Mouse (Mus musculus) kidney, postnatal 0 days (tissue): Measurements from ENCODE around the gene Hoxd10. TPM values are rescaled to one million over a fixed set of nuclear protein-coding genes. Genes with fewer than 3 reads are reported as not detected.
A peak's percentile ranks its signal among the peaks of the same experiment; 100 is the strongest.

Source experiments
- ATAC-seq: fragments of 200-750 bp; cut with Nextera tagmentation; replicated peaks from 2 replicates; pipeline ENCODE4 v1.8.0; 2017; ENCODE audit warnings: low read depth, moderate number of reproducible peaks, moderate TSS enrichment, moderate library complexity; ENCODE audit not compliant: low FRiP score
- DNase-seq: peaks from one replicate; pipeline ENCODE4 v3.0.0-alpha.2; 2016; ENCODE audit warnings: low spot score
- H3K27ac ChIP-seq: fragments of 300-500 bp; sonication (generic); 2 replicates; pipeline ENCODE4 v1.5.1; 2014; ENCODE audit warnings: mild to moderate bottlenecking
- H3K27me3 ChIP-seq: fragments of 300-500 bp; sonication (generic); 2 replicates; pipeline ENCODE4 v1.6.1; 2014; ENCODE audit warnings: low read length, mixed read lengths; ENCODE audit not compliant: insufficient read depth
- H3K36me3 ChIP-seq: fragments of 300-500 bp; sonication (generic); 2 replicates; pipeline ENCODE4 v1.6.1; 2014; ENCODE audit warnings: low read length, mixed read lengths; ENCODE audit not compliant: insufficient read depth
- H3K4me1 ChIP-seq: fragments of 300-500 bp; sonication (generic); replicated peaks from 2 replicates; pipeline ENCODE4 v1.6.1; 2014; ENCODE audit warnings: antibody characterized with exemption, low read length, mixed read lengths; ENCODE audit not compliant: insufficient read depth
- H3K4me2 ChIP-seq: fragments of 300-500 bp; sonication (generic); 2 replicates; pipeline ENCODE4 v1.6.1; 2014; ENCODE audit warnings: mild to moderate bottlenecking, low read length, moderate library complexity, mixed read lengths
- H3K4me3 ChIP-seq: fragments of 300-500 bp; sonication (generic); replicated peaks from 2 replicates; pipeline ENCODE4 v1.5.1; 2014; ENCODE audit warnings: low read depth, low read length
- H3K9ac ChIP-seq: fragments of 300-500 bp; sonication (generic); 2 replicates; pipeline ENCODE4 v1.6.1; 2014; ENCODE audit warnings: low read depth, low read length
- H3K9me3 ChIP-seq: fragments of 300-500 bp; sonication (generic); replicated peaks from 2 replicates; pipeline ENCODE4 v1.6.1; 2016; ENCODE audit warnings: low read length, inconsistent platforms, mixed read lengths
- CTCF ChIP-seq: IDR thresholded peaks from 2 replicates; pipeline ENCODE4 v1.5.1; 2016; ENCODE audit warnings: antibody characterized with exemption, low read depth, mild to moderate bottlenecking, moderate library complexity
- WGBS: fragments of 180-500 bp; shearing (Covaris S2); extraction: QIAGEN DNeasy Blood & Tissue Kit; methylation state at CpG from one replicate; pipeline ENCODE4 v1.1.7; 2014; 5-methylcytosine and 5-hydroxymethylcytosine counted together
- polyA plus RNA-seq: library from polyadenylated mRNA; unstranded; fragments of >200 nt; fragmentation: Nextera tagmentation; extraction: Ambion mirVana; gene quantifications from 2 replicates; pipeline ENCODE4 v1.2.1, GENCODE M21; 2015

Gene Hoxd10
- polyA plus RNA-seq, 1 experiment from 2014 or later: 44.6 TPM

DNA sequence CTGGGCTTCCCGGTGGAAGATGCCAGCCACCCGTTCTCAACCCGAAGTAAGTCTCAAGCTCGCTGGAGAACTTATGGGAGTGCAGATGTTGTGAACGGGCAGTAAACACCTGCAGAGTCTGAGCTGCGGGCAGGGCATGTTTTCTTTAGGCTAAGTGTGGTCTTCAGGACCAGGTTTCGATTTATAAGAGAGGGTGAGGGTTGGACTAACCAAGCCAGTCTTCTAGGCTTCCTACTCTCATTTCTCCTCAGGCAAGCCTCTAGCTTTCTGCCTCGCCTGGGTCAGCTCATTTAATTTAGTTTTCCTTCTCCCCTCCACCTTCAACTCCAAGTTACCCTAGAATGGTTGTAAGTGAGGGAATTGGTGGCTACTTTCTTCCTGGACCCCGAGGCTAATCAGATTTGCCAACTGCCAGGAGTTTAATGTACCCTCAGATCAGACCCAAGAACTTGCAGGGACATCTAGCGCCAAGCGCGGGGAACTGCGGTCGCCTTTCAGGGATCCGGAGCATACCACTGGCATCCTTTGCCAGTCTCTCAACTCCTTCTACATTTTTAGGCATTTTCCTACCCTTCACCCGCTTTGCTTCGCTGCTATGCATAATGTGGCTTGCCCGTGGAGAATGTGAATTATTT lies 28.3 kb upstream of the Hoxd10 start:
- DNase-seq (peak; percentile 89), ATAC-seq (no peak)
- peaks cover 9% of the 10 kb centered on the region; the same call in 1 of the 2 replicates for H3K4me1 ChIP-seq
- no peak overlapping the region for H3K9ac ChIP-seq
- H3K27ac ChIP-seq: no peak overlapping the region
- no peak overlapping the region for H3K4me3 ChIP-seq
- peak overlapping the region; percentile 27; the same call in 1 of the 2 replicates for H3K4me2 ChIP-seq
- no peaks in the 10 kb centered on the region for H3K36me3 ChIP-seq
- no peaks in the 10 kb centered on the region for H3K9me3 ChIP-seq
- peak; percentile 78 for TF ChIP-seq CTCF
- 2% methylated on average over 18 of the region's 18 CpGs for WGBS
- H3K27me3 ChIP-seq: peaks cover 72% of the 10 kb centered on the region

DNA sequence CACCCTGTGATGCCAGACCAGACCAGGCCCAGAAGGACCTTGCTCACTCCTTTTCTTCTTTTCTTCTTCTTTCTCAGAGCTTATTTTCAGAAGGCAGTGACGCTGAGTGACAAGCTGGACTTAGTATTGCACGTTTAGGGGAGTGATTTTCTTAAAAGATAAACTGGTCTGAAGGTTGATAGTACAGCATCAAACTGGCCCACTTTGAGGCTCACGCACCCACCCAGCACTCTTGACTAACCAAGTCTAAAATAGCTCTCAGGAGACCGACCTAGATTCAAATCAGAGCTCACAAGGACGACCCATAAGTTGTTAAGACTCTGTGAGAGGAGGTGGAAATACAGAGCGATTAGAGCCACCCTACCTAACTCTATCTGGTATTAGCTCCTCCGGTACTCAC lies 25.3 kb upstream of the Hoxd10 start:
- no peak for ATAC-seq
- Histone ChIP-seq H3K4me2 (no peak overlapping the region), H3K9ac (no peak overlapping the region), H3K27ac (no peak overlapping the region), H3K4me1 (peaks cover 13% of the 10 kb centered on the region; the same call in 1 of the 2 replicates), H3K27me3 (peaks cover 86% of the 10 kb centered on the region), H3K36me3 (no peaks in the 10 kb centered on the region), H3K9me3 (no peaks in the 10 kb centered on the region), H3K4me3 (no peak overlapping the region)
- TF ChIP-seq CTCF: no peak
- whole genome bisulfite sequencing: 8% methylated on average over 7 of the region's 7 CpGs
- DNase-seq: no peak

DNA sequence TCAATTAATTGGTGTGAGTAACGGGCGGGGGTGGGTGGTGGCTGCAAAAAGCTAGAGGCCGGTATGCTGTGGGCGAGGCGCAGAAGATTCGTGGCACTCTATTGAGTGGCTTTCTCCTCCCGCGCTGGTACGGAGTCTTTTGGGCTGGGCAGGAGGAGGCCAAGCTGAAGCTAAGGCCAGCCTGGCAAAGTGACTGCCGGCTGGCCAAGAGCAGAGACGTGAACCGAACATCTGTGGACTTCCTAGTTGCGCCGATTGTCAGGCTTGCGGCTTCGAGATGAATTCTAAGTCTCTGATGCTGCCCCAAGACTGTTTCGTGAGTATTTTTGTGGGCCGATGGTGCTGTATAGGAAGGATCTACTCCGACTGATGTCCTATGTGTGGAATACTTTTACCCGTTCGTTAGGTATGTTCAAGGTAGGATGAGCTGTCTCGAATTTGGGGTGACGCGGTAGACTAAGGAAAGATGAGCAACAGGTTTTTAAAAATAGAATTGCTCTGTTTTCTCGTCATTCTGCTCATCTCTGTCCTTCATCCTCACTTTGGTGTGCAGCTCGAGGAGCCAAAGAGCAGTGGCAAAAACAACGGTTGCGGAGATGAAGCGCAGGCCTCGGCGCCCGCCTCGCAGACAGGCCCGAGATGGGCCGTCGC lies 24.4 kb upstream of the Hoxd10 start:
- Histone ChIP-seq H3K9me3 (no peaks in the 10 kb centered on the region), H3K9ac (no peak overlapping the region), H3K27ac (no peak overlapping the region), H3K4me3 (no peak overlapping the region; the same call in 1 of the 2 replicates), H3K27me3 (peaks cover 86% of the 10 kb centered on the region), H3K4me2 (peak overlapping the region; percentile 77; the same call in 1 of the 2 replicates), H3K36me3 (no peaks in the 10 kb centered on the region), H3K4me1 (peaks cover 13% of the 10 kb centered on the region; the same call in 1 of the 2 replicates)
- 3% methylated on average over 36 of the region's 36 CpGs for WGBS
- DNase-seq (no peak), ATAC-seq (no peak)
- TF ChIP-seq CTCF: no peak

DNA sequence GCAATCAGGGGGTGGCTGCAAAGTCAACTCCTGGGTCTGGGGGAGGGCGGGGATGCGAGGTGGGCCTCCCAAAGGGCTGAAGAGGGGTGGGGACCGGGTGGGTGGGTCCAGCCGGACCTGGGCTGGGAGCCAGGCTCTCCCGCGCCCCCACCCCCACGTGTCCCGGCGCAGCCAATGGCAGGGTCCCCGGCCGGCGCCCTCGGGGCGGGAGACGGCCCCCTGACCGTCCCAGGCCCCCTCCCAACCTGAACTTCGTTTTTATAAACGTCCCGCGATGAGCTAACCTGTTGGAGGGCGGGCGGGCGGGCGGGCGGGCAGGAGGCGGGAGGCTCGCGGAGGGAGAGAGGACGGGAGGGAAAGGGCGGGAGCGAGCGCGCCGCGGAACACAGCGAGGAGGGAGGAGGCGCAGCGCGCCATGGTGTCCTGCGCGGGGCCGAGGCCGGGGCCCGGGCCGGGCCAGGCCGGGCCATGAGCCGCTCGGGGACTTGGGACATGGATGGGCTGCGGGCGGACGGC lies 23.8 kb upstream of the Hoxd10 start, which contains the start of gene Hoxd13:
Hoxd13 (plus strand) TSS at position 469 of the 516 bp plus-strand sequence.
- peak within 1 kb of the TSS; percentile 35; the same call in 1 of the 2 replicates for H3K9ac ChIP-seq
- DNase-seq (no peak), ATAC-seq (peak; percentile 49)
- H3K27me3 ChIP-seq: peaks cover 83% of the 10 kb centered on the region
- no peak for TF ChIP-seq CTCF
- H3K4me3 ChIP-seq: peak within 1 kb of the TSS; percentile 42
- under 1% methylated on average over 29 of the region's 51 CpGs for WGBS
- H3K4me1 ChIP-seq: peaks cover 13% of the 10 kb centered on the region
- no peaks in the 10 kb centered on the region for H3K36me3 ChIP-seq
- no peaks in the 10 kb centered on the region for H3K9me3 ChIP-seq
- peak within 1 kb of the TSS; percentile 77 for H3K4me2 ChIP-seq
- no peak within 1 kb of the TSS for H3K27ac ChIP-seq

DNA sequence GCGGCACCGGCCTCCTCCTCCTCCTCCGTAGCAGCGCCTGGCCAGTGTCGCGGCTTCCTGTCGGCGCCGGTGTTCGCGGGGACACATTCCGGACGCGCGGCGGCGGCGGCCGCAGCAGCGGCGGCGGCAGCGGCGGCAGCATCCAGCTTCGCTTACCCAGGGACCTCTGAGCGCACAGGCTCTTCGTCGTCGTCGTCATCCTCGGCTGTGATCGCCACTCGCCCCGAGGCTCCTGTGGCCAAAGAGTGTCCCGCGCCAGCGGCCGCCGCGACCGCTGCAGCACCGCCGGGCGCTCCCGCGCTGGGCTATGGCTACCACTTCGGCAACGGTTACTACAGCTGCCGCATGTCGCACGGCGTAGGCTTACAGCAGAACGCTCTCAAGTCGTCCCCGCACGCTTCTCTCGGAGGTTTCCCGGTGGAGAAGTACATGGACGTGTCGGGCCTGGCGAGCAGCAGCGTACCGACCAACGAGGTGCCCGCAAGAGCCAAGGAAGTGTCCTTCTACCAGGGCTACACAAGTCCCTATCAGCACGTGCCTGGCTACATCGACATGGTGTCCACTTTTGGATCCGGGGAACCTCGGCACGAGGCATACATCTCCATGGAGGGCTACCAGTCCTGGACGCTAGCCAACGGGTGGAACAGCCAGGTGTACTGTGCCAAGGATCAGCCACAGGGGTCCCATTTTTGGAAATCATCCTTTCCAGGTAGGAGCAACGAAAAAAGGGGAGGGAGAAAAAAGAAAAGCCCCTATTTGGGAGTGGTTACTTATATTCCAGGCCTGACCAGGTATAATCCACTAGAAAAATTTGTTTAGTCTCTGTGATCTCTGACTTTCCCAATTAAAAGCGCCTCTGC lies 23.1 kb upstream of the Hoxd10 start:
- peaks cover 14% of the 10 kb centered on the region for H3K4me1 ChIP-seq
- no peaks in the 10 kb centered on the region for H3K9me3 ChIP-seq
- no peak overlapping the region for H3K27ac ChIP-seq
- peak overlapping the region; percentile 35; the same call in 1 of the 2 replicates for H3K9ac ChIP-seq
- no peaks in the 10 kb centered on the region for H3K36me3 ChIP-seq
- DNase-seq: no peak
- peak overlapping the region; percentile 77 for H3K4me2 ChIP-seq
- TF ChIP-seq CTCF: no peak
- ATAC-seq: no peak; the same call in 1 of the 2 replicates
- WGBS: under 1% methylated on average over 72 of the region's 74 CpGs
- peaks cover 81% of the 10 kb centered on the region for H3K27me3 ChIP-seq
- peak overlapping the region; percentile 42 for H3K4me3 ChIP-seq

DNA sequence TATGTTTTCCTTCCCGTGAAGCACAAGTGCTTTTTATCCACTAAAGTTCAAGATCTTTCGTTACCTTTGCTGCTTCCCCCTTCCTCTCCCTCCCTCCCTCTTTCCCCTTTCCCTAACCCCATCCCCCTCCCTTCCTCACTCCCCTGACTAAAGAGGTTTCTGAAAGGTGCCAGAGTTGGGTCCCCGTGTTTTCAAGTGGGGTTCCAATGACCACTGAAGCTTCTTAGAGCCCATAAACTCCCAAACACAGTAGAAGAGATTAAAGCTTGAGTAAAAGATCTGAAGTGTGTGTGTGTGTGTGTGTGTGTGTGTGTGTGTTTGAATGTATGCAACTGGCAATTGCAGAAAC lies 22.5 kb upstream of the Hoxd10 start:
- Histone ChIP-seq H3K4me3 (no peak overlapping the region), H3K9ac (no peak overlapping the region), H3K27ac (no peak overlapping the region), H3K36me3 (no peaks in the 10 kb centered on the region), H3K9me3 (no peaks in the 10 kb centered on the region), H3K4me1 (peaks cover 20% of the 10 kb centered on the region), H3K27me3 (peaks cover 81% of the 10 kb centered on the region), H3K4me2 (no peak overlapping the region)
- DNase-seq (no peak), ATAC-seq (no peak)
- no peak for TF ChIP-seq CTCF
- WGBS: 0% methylated on average over 3 of the region's 3 CpGs
